Mouse (Mus musculus): ENCODE measurements around the gene Pde4dip. TPM values are rescaled to one million over a fixed set of nuclear protein-coding genes. Genes with fewer than 3 reads are reported as not detected.

The Pde4dip gene
- total RNA-seq, 2 experiments from 2014 or later: 632 to 678 TPM

DNA sequence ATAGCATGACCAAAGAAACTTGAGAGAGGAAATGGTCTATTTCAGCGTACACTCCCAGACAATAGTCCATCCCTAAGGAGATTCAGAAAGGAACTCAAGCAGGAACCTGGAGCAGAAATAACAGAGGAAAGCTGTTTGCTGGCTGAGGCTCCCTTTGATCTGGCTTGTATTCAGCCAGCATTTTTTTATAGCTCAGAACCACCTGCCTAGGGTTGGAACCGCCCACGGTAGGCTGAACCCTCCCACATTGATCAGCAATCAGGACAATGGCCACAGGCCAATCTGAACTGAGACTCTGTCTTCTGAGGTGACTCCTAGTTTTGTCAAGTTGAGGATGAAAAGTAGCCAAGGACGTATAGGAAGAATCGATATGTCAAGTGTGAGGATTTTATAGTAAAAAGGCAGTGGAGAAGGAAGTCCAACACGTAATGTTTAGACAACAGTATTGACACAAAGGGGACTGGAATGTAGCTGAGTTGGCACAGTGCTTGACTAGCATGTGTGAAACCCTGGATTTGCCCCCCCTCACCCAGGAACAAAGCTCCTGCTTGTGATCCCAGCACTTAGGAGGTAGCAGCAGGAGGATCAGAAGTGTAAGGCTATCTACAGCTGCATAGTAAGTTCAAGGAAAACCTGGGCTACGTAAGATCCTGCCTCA, 44.2 kb downstream of the Pde4dip start:
- DNase-seq: no peak

GRCm38 (mm10) chr3:97842641-97843040, 45.9 kb downstream of the Pde4dip start:
- DNase-seq: no peak

GRCm38 (mm10) chr3:97840439-97840838, 48.1 kb downstream of the Pde4dip start:
- DNase-seq: peak; percentile 25

DNA sequence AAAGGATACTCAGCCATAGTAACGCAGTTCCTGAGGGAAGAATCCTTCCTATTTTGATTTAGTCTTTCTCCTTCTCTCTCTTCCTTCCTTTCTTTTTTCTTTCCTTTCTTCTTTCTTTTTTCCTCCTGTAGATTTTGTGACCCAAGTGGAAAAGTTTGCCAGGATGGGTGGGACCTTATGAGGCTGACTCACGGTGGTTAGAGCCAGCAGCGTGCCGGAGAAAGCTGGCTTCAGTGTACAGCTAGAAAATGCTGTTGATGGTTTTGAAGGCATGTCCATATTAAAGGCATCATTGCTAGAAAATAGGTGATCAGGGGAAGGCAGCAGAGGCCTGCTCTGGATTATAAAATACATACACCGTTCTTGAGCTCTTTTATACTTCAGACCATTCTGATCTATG, 52.6 kb downstream of the Pde4dip start:
- no peak for DNase-seq

DNA sequence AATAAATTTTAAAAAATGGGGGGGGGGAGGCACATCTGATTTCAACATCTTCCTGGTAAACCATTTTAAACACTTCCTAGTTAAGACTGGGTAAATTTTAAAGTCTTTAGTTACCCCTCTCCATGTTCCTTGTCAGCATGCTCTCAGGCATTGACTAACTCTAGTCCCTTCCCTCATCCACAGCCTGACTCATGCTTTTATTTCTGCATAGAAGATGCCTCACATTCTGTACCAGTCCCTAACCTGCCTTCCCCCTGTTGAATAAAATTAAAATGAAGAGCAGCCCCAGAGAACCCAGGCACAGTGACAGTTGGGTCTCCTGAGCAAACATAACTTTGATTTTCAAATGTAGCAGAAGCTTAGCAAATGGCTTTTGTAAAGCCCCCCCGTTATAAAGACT, 53.9 kb downstream of the Pde4dip start:
- no peak for DNase-seq

DNA sequence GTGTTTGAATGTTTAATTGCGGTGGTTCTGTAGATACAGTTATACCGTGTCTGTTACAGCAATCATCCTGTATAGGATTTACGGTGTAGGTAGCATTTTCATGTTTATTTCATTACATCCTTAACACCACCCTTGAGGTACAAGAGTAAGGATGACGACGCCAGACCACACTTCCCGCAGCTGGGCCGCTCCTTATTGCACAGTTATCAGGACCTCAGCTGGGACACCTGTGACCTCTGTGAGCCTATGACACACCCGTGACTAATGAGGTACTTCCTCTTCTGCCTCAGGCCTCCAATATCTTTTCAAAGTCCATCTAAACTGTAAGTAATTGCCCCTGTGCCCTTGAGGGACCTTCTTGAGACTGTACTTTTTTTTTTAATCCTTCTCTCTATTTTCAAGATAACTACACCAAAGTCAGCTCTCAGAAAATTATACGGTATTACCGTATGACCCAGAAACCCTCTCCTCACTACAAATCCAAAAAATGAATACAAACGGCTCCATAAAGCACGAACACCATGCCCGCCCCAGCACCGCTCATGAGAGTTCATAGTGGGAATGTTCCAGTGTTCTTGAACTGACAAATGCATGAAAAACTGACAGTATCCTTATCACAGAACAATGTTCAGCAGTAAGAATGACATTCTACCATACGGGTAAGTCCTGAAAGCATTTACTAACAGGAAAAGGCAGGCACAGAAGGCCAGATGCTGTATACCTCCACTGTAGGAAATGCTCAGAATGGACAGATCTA, 56.8 kb downstream of the Pde4dip start:
- no peak for DNase-seq

DNA sequence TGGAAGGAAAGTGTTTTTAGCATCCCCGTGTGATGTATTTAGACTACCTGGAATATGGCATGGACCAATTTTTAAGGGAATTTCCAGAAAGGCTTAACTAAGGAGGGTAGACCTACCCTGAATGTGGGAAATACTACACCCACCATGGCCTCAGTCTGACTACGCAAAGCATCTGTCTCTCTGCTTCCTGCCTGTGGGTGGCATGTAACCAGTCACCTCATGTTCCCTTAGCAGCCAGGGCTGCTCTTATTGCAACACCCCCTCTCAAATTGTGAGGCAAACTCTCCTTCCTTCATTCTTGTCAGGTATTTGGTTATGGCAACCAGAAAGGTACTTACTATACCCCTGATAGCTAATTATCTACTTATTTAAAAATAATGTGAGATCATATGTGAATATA, 57.9 kb downstream of the Pde4dip start:
- no peak for DNase-seq

- no peak for DNase-seq
Observed at GRCm38 (mm10) chr3:97830122-97830521, 58.4 kb downstream of the Pde4dip start.

DNA sequence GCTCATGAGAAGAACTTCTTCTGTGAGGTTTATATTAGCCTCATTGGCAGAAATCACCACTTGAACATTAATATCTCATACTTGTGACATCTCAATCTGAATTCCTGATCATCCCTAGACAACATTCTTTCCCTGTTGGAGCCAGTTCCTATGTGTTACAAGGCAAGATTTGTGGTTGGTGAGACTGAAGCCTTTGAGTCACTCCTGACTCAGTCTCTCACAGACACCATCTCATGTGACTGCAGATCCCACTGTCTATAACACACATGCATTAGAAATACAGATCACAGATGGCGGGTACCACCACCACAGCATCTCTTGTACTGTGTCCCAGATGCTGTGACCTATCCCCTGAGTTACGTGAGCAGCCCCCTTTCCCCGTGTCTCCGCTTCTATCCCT, 60.2 kb downstream of the Pde4dip start:
- no peak for DNase-seq

DNA sequence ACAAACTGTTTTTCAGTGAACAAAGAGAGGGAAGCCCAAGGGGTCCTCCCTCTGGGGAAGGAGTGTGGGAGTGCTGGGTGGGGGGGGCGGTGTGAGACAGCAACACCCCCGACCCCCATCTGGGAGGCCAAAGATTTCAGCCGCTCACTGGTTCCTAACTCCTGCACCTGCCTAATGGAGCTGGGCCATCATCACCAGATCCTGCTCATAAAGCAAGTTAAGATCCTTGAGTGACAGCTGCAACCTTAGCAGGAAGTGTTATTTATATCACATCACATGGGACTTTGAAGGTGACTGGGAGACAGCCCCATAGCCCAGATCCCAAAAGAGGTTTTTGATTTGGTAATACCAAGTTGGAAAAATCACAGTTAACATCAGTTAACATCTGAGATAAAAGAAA, 63.3 kb downstream of the Pde4dip start:
- DNase-seq: peak; percentile 20

GRCm38 (mm10) chr3:97824744-97825143, 63.8 kb downstream of the Pde4dip start:
- peak; percentile 28 for DNase-seq

GRCm38 (mm10) chr3:97824011-97824711, 64.3 kb downstream of the Pde4dip start:
- DNase-seq: peak; percentile 66

- no peak for DNase-seq
Observed at GRCm38 (mm10) chr3:97823438-97823837, 65.1 kb downstream of the Pde4dip start.

- no peak for DNase-seq
Observed at GRCm38 (mm10) chr3:97819050-97819449, 69.5 kb downstream of the Pde4dip start.

GRCm38 (mm10) chr3:97818383-97818982, 70.0 kb downstream of the Pde4dip start:
- DNase-seq: no peak

GRCm38 (mm10) chr3:97811651-97812399, 76.7 kb downstream of the Pde4dip start:
- DNase-seq: peak; percentile 51

DNA sequence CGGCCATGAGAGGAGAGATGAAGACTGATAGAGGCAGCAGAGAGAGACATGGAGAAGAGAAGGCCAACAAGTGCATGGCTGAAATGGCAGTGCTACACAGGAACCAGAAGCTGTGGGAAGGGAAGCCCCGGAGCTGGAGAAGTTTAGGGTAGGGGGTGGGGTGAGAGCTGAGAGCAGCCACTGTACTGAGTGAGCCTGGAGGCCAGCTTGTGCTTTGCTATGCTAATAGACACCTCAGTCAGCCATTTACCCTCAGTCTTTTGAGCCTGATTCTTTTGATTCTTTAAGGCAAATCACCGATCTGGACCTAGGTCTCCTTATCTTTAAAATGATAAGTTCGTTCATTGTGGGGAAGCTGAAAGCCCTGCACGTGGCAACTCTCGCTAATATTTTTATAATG, 77.3 kb downstream of the Pde4dip start:
- DNase-seq: no peak

DNA sequence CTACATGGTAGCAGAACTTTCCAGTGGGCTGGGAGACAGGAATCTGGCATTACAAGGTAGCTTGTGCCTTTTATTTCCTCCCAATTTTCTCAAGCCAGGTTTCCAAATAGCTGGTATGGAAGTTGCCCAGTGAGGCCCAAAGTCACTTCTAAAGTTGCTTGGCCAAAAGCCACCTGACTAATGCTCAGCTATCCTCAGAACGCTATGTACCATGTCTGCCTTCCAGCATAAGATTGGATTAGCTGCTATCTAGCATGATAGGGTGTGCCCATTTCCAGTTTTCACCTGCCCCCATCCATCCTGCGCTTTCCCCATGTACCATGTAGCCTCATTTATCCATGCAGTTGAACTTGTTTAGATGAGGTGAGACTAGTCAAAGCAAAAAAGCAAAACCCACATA, 78.2 kb downstream of the Pde4dip start:
- peak; percentile 49 for DNase-seq

- no peak for DNase-seq
Observed at GRCm38 (mm10) chr3:97805559-97805958, 82.9 kb downstream of the Pde4dip start.

- DNase-seq: no peak
Observed at GRCm38 (mm10) chr3:97803675-97804074, 84.8 kb downstream of the Pde4dip start.

DNA sequence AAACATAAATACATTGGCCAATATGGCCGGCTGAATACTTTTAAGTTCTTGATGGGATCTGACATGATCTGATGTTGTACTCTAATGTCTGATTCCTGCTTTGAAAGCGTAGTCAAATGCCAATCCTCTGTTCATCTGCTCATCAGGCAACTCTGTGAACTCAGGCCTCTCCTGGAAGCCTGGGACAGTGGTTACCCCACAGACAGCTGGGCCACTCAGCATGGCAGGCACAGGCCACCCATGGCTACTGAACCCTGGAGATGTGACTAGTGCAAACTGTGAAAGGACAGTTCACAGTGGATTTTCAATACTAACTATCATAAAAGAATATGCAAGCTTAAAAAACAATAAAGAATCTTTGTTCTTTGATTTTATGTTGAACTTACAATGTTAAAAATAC, 85.6 kb downstream of the Pde4dip start:
- DNase-seq: no peak

- DNase-seq: peak; percentile 62
Observed at GRCm38 (mm10) chr3:97802297-97802696, 86.2 kb downstream of the Pde4dip start.
